Mouse (Mus musculus): ENCODE results near the gene Map1b. TPM values are rescaled to one million over a fixed set of nuclear protein-coding genes. Genes with fewer than 3 reads are reported as not detected.

The Map1b gene
- total RNA-seq, 2 experiments from 2014 or later, result 620 to 712 TPM

DNA sequence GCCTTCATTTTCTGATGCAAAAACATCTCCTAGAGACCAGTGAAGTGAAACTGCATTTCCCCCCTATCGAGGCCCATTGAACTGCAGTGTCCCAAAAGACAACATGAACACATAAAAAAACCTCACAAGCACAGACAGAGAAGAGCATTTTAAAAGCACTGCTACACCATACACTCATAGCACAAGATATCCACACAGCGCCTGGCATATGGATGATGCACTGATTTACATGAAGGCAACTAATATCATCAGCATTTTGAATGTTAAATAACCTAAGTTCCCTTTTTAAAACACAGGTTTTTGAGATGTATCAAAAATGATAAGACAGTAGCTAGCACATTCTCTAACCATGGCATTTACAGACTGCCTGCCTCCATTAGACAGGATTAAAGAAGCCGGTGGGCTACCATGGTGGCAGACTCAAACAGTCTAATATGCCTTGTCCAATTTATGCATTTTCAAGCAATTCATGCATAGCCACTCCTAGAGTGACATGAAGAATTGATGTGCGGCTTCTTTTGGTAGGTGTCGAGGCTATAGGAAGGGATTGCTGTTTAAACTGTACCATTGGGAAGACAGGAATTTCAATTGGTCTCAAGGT, 22.9 kb downstream of the Map1b start:
- no peak for DNase-seq (ENCODE audit: extremely low spot score in 1 of 2, low spot score in 1 of 2)

- no peak for DNase-seq (ENCODE audit: extremely low spot score in 1 of 2, low spot score in 1 of 2)
These were observed 23.6 kb downstream of the Map1b start for GRCm38 (mm10) chr13:99492619-99493303.

DNA sequence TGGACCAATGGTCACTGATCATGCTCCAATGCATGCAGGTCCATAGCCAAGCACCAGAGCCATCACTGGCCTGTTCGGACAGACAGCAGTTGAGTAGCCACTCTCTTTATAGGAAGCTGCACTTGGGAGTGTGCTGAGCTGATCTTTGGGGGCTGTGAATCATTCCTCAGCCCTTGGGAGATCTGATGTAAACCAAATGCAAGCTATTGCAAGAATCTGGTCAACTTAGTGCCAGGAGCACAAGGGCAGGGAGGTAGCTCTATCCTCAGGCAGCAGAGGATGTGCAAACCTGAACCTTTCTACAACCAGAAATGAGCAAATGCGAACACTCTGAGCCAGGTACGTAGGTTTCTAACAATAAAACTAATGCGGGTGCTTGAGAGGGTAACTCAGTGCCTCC, 26.3 kb downstream of the Map1b start:
- DNase-seq (ENCODE audit: extremely low spot score in 1 of 2, low spot score in 1 of 2), result no peak

- DNase-seq (ENCODE audit: extremely low spot score in 1 of 2, low spot score in 1 of 2), result no peak
These were observed 27.2 kb downstream of the Map1b start for GRCm38 (mm10) chr13:99489175-99489574.

- DNase-seq (ENCODE audit: extremely low spot score in 1 of 2, low spot score in 1 of 2), result no peak
These were observed 30.5 kb downstream of the Map1b start for GRCm38 (mm10) chr13:99485861-99486260.

GRCm38 (mm10) chr13:99485331-99485733, 31.0 kb downstream of the Map1b start:
- no peak for DNase-seq (ENCODE audit: extremely low spot score in 1 of 2, low spot score in 1 of 2)

- no peak for DNase-seq (ENCODE audit: extremely low spot score in 1 of 2, low spot score in 1 of 2)
These were observed 31.4 kb downstream of the Map1b start for GRCm38 (mm10) chr13:99484905-99485304.

GRCm38 (mm10) chr13:99483433-99483832, 32.9 kb downstream of the Map1b start:
- no peak for DNase-seq (ENCODE audit: extremely low spot score in 1 of 2, low spot score in 1 of 2)

- DNase-seq (ENCODE audit: extremely low spot score in 1 of 2, low spot score in 1 of 2), result no peak
These were observed 40.9 kb downstream of the Map1b start for GRCm38 (mm10) chr13:99475488-99475887.

- no peak for DNase-seq (ENCODE audit: extremely low spot score in 1 of 2, low spot score in 1 of 2)
These were observed 41.3 kb downstream of the Map1b start for GRCm38 (mm10) chr13:99475033-99475432.

DNA sequence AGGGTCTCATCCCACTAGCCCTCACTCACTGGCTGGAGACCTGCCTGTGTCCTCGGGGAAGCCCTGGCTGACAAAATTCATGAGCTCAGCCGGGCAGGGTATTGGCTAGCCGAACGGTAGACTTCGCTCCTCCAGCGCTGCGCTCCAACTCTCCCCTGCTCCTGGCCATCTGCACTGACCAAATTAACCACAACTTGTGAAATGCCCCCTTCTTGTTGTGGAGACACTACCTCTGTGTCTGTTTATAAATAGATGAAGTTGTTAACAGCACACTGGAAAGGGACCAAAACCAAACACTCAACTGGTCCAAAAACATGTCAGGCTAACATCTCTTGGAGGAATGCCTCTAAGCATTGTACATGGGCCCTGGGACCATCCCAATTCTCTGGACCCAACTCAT, 42.2 kb downstream of the Map1b start:
- DNase-seq (ENCODE audit: extremely low spot score in 1 of 2, low spot score in 1 of 2), result no peak

GRCm38 (mm10) chr13:99472028-99472427, 44.3 kb downstream of the Map1b start:
- DNase-seq (ENCODE audit: extremely low spot score in 1 of 2, low spot score in 1 of 2), result no peak

- DNase-seq (ENCODE audit: extremely low spot score in 1 of 2, low spot score in 1 of 2), result no peak
These were observed 46.3 kb downstream of the Map1b start for GRCm38 (mm10) chr13:99470084-99470483.

DNA sequence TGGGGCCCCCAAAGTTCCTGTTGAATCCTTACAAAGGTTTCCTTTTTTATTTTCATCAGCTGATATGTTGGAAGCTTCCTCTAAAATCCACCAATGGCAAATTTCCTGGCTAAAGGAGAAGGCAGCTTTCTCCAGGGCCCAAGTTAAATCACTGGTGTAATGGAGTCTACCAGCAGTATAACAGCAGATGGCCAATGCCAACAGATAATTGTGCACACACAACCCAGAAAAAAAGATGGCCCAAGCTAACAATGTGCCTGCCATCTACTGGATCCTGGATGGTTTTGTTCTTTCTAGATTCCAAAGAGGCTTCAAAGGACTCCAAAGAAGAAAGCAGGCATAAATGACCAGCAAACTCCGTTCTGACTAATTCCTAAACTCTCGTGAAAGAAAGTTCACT, 48.1 kb downstream of the Map1b start:
- DNase-seq (ENCODE audit: extremely low spot score in 1 of 2, low spot score in 1 of 2), result no peak

GRCm38 (mm10) chr13:99466811-99467315, 49.5 kb downstream of the Map1b start:
- DNase-seq (ENCODE audit: extremely low spot score in 1 of 2, low spot score in 1 of 2), result no peak

GRCm38 (mm10) chr13:99466064-99466463, 50.3 kb downstream of the Map1b start:
- no peak for DNase-seq (ENCODE audit: extremely low spot score in 1 of 2, low spot score in 1 of 2)

DNA sequence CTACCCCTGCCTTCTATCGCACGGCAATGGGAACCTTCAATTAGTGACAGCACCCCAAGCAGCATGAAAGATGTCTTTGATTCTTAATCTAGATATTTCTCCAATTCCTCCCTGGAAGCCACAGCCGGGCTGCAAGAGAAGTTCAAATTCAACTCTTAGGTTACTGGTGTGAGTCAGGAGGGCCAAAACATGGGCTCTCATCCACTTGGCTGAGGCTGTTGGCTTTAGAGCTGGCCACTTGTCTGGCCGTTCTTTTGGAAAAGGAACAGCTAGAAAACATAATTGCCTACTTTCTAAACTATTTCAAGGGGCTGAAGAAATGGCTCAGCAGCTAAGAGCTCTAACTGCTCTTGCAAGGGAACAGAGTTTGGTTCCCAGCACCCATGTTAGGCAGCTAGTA, 51.8 kb downstream of the Map1b start:
- no peak for DNase-seq (ENCODE audit: extremely low spot score in 1 of 2, low spot score in 1 of 2)

- no peak for DNase-seq (ENCODE audit: extremely low spot score in 1 of 2, low spot score in 1 of 2)
These were observed 54.5 kb downstream of the Map1b start for GRCm38 (mm10) chr13:99461886-99462285.

- DNase-seq (ENCODE audit: extremely low spot score in 1 of 2, low spot score in 1 of 2), result no peak
These were observed 56.7 kb downstream of the Map1b start for GRCm38 (mm10) chr13:99459612-99460011.

DNA sequence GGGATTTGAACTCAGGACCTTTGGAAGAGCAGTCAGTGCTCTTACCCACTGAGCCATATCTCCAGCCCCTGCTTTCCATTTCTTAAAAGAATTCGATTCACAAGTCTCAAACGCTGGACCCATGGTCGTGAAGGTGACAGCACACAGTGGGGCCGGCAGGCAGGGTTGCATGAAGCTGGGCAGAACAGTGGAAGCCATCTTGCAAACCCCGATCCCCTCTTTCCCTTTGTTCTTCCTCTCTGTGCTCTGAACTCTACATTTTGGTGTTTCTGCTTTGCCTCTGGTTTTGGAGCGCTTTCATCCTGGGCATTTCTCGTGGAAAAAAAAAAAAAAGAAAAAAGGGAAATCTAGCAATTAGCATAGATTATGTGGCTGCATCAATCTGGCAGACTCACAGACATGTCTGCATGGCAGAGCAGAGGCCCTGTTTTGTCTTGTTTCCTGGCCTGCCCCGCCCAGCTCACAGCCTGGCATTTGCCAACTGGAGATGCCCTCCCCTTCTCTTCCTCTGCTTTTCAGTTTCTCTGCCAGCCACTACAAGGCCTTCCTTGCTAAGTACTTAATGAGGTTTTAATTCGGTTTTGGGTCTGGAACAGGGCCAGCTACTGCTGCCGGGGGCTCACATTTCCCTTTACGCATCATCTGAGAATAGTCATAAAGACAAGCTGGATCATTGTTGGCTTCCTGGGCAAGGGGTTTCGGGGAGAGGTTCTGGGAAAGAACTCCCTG, 57.5 kb downstream of the Map1b start:
- no peak for DNase-seq (ENCODE audit: extremely low spot score in 1 of 2, low spot score in 1 of 2)

DNA sequence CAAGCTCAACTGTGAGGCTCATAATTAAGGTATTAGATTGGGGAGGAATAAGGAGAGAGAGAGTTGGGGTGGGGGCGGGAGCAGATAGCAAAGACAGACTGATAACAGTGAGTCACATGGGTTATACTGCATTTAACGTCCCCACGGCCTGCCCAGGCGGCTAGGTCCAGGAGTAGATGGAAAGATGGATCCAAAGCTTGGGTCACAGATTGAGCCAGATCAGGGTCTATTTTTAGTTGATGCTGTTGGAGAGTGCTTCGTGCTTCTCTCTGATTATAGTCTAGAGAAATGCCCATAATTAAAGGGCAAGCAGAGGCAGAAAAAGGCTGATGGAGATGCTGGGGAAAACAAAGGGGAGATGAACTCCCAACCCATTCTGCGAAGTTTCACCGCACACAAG, 61.4 kb downstream of the Map1b start:
- DNase-seq (ENCODE audit: extremely low spot score in 1 of 2, low spot score in 1 of 2), result no peak

Measured in layer of hippocampus, postnatal 25 days (tissue).